Mouse (Mus musculus) liver, embryonic 11.5 days (tissue): ENCODE results near the gene Fermt3. TPM values are rescaled to one million over a fixed set of nuclear protein-coding genes. Genes with fewer than 3 reads are reported as not detected.
"Not testable (repeated sequence)": the region's sequence is repeated elsewhere in the genome, so short reads cannot be mapped to it uniquely, and the experiment has no call there.

Experiments used
- ATAC-seq: fragments of 200-750 bp; cut with Nextera tagmentation; replicated peaks from 2 replicates; pipeline ENCODE4 v1.8.0; 2017; ENCODE audit warnings: moderate number of reproducible peaks, mild to moderate bottlenecking, moderate TSS enrichment, moderate library complexity; ENCODE audit not compliant: low FRiP score
- DNase-seq: peaks from one replicate; pipeline ENCODE4 v3.0.0-alpha.2; 2017; ENCODE audit warnings: low spot score
- H3K27ac ChIP-seq: fragments of 300-500 bp; sonication (generic); 2 replicates; pipeline ENCODE4 v1.5.1; 2014; ENCODE audit warnings: mild to moderate bottlenecking, low read depth, low read length, control low read depth
- H3K27me3 ChIP-seq: fragments of 300-500 bp; sonication (generic); replicated peaks from 2 replicates; pipeline ENCODE4 v1.6.1; 2014; ENCODE audit warnings: low read length, mixed read lengths; ENCODE audit not compliant: control insufficient read depth, insufficient read depth
- H3K36me3 ChIP-seq: fragments of 300-500 bp; sonication (generic); 2 replicates; pipeline ENCODE4 v1.6.1; 2014; ENCODE audit warnings: mild to moderate bottlenecking, low read length, moderate library complexity, mixed read lengths; ENCODE audit not compliant: control insufficient read depth, insufficient read depth
- H3K4me1 ChIP-seq: fragments of 300-500 bp; sonication (generic); replicated peaks from 2 replicates; pipeline ENCODE4 v1.6.1; 2014; ENCODE audit warnings: low read length, mixed read lengths; ENCODE audit not compliant: control insufficient read depth, insufficient read depth
- H3K4me2 ChIP-seq: fragments of 300-500 bp; sonication (generic); 2 replicates; pipeline ENCODE4 v1.6.1; 2014; ENCODE audit warnings: mild to moderate bottlenecking, control low read depth, moderate library complexity
- H3K4me3 ChIP-seq: fragments of 300-500 bp; sonication (generic); 2 replicates; pipeline ENCODE4 v1.5.1; 2014; ENCODE audit warnings: low read depth, low read length, control low read depth
- H3K9ac ChIP-seq: fragments of 300-500 bp; sonication (generic); 2 replicates; pipeline ENCODE4 v1.6.1; 2014; ENCODE audit warnings: low read depth, low read length, control low read depth
- H3K9me3 ChIP-seq: fragments of 300-500 bp; sonication (generic); 2 replicates; pipeline ENCODE4 v1.6.1; 2016; ENCODE audit warnings: low read length, inconsistent platforms, mixed read lengths; ENCODE audit not compliant: control insufficient read depth
- WGBS: fragments of 180-500 bp; shearing (Covaris S2); extraction: QIAGEN DNeasy Blood & Tissue Kit; methylation state at CpG from one replicate; pipeline ENCODE4 v1.1.7; 2014; 5-methylcytosine and 5-hydroxymethylcytosine counted together
- polyA plus RNA-seq: library from polyadenylated mRNA; unstranded; fragments of >200 nt; fragmentation: Nextera tagmentation; extraction: Ambion mirVana; gene quantifications from 2 replicates; pipeline ENCODE4 v1.2.1, GENCODE M21; 2014

Gene Fermt3
- polyA plus RNA-seq, 1 experiment from 2014 or later, result 155 TPM

GRCm38 (mm10) chr19:7058541-7058940 is 39.3 kb upstream of the Fermt3 start:
- WGBS, result 65% methylated on average over 6 of the region's 6 CpGs

GRCm38 (mm10) chr19:7057722-7058207 is 38.5 kb upstream of the Fermt3 start:
- H3K36me3 ChIP-seq, result no peaks in the 10 kb centered on the region
- peak; percentile 80 for ATAC-seq
- H3K9ac ChIP-seq, result peak overlapping the region; percentile 79
- peak overlapping the region; percentile 100 for H3K4me2 ChIP-seq
- peaks cover 2% of the 10 kb centered on the region; the same call in 1 of the 2 replicates for H3K27me3 ChIP-seq
- no peak overlapping the region; the same call in 1 of the 2 replicates for H3K27ac ChIP-seq
- H3K4me1 ChIP-seq, result peaks cover 18% of the 10 kb centered on the region
- peak; percentile 82 for DNase-seq
- no peaks in the 10 kb centered on the region for H3K9me3 ChIP-seq
- 1% methylated on average over 15 of the region's 15 CpGs for WGBS
- H3K4me3 ChIP-seq, result peak overlapping the region; percentile 79

More at GRCm38 (mm10) chr19:7058541-7058940, 39.3 kb upstream of the Fermt3 start:
- Histone ChIP-seq H3K4me1 (peaks cover 18% of the 10 kb centered on the region), H3K4me2 (peak overlapping the region; percentile 100; the same call in 1 of the 2 replicates), H3K36me3 (no peaks in the 10 kb centered on the region), H3K27ac (no peak overlapping the region), H3K4me3 (no peak overlapping the region), H3K27me3 (peaks cover 3% of the 10 kb centered on the region; the same call in 1 of the 2 replicates), H3K9ac (no peak overlapping the region), H3K9me3 (no peaks in the 10 kb centered on the region)
- ATAC-seq (no peak), DNase-seq (no peak)

- Histone ChIP-seq H3K27ac (peak overlapping the region; percentile 10; the same call in 1 of the 2 replicates), H3K9me3 (no peaks in the 10 kb centered on the region), H3K27me3 (no peaks in the 10 kb centered on the region; the same call in 1 of the 2 replicates), H3K9ac (peak overlapping the region; percentile 79), H3K36me3 (no peaks in the 10 kb centered on the region), H3K4me2 (peak overlapping the region; percentile 100), H3K4me1 (peaks cover 18% of the 10 kb centered on the region), H3K4me3 (peak overlapping the region; percentile 79)
- 3% methylated on average over 16 of the region's 16 CpGs for WGBS
- DNase-seq (no peak), ATAC-seq (peak; percentile 27)
Observed at GRCm38 (mm10) chr19:7057126-7057721, 38.0 kb upstream of the Fermt3 start.

GRCm38 (mm10) chr19:7056248-7057087 is 37.2 kb upstream of the Fermt3 start, which contains the start of gene Macrod1:
Gene Macrod1, plus strand, starts transcription at chr19:7056810.
- Histone ChIP-seq H3K9me3 (no peaks in the 10 kb centered on the region), H3K9ac (peak within 1 kb of the TSS; percentile 79), H3K4me3 (peak within 1 kb of the TSS; percentile 79), H3K36me3 (no peaks in the 10 kb centered on the region), H3K27ac (peak within 1 kb of the TSS; percentile 10; the same call in 1 of the 2 replicates), H3K27me3 (no peaks in the 10 kb centered on the region; the same call in 1 of the 2 replicates), H3K4me1 (peaks cover 18% of the 10 kb centered on the region), H3K4me2 (peak within 1 kb of the TSS; percentile 100)
- ATAC-seq, result peak; percentile 74
- WGBS, result 1% methylated on average over 67 of the region's 72 CpGs
- DNase-seq, result peak; percentile 81

GRCm38 (mm10) chr19:7055173-7055572 is 35.9 kb upstream of the Fermt3 start:
- 39% methylated on average over 3 of the region's 3 CpGs for WGBS
- DNase-seq, result no peak
- ATAC-seq, result no peak

GRCm38 (mm10) chr19:7054772-7055171 is 35.5 kb upstream of the Fermt3 start:
- ATAC-seq (no peak), DNase-seq (no peak)
- no peak overlapping the region for H3K4me3 ChIP-seq

More at GRCm38 (mm10) chr19:7055173-7055572, 35.9 kb upstream of the Fermt3 start:
- Histone ChIP-seq H3K4me1 (peaks cover 18% of the 10 kb centered on the region), H3K4me2 (no peak overlapping the region), H3K27ac (no peak overlapping the region), H3K9me3 (no peaks in the 10 kb centered on the region), H3K9ac (no peak overlapping the region), H3K27me3 (no peaks in the 10 kb centered on the region; the same call in 1 of the 2 replicates), H3K36me3 (no peaks in the 10 kb centered on the region), H3K4me3 (no peak overlapping the region)

GRCm38 (mm10) chr19:7053382-7053781 is 34.1 kb upstream of the Fermt3 start:
- WGBS, result 83% methylated on average over 4 of the region's 4 CpGs

More at GRCm38 (mm10) chr19:7054772-7055171, 35.5 kb upstream of the Fermt3 start:
- 66% methylated on average over 10 of the region's 10 CpGs for WGBS
- Histone ChIP-seq H3K27me3 (no peaks in the 10 kb centered on the region; the same call in 1 of the 2 replicates), H3K36me3 (no peaks in the 10 kb centered on the region), H3K9me3 (no peaks in the 10 kb centered on the region), H3K9ac (no peak overlapping the region), H3K27ac (no peak overlapping the region), H3K4me1 (peaks cover 18% of the 10 kb centered on the region), H3K4me2 (no peak overlapping the region)

GRCm38 (mm10) chr19:7044706-7045105 is 25.4 kb upstream of the Fermt3 start:
- H3K4me3 ChIP-seq, result no peak overlapping the region
- no peaks in the 10 kb centered on the region for H3K36me3 ChIP-seq
- DNase-seq (no peak), ATAC-seq (no peak)
- no peaks in the 10 kb centered on the region for H3K27me3 ChIP-seq
- H3K9ac ChIP-seq, result no peak overlapping the region
- no peak overlapping the region for H3K27ac ChIP-seq
- no peaks in the 10 kb centered on the region for H3K9me3 ChIP-seq
- 44% methylated on average over 4 of the region's 4 CpGs for WGBS
- peaks cover 5% of the 10 kb centered on the region for H3K4me1 ChIP-seq
- H3K4me2 ChIP-seq, result no peak overlapping the region

More at GRCm38 (mm10) chr19:7053382-7053781, 34.1 kb upstream of the Fermt3 start:
- H3K9me3 ChIP-seq, H3K27ac ChIP-seq, H3K4me2 ChIP-seq, H3K4me3 ChIP-seq, H3K36me3 ChIP-seq, H3K27me3 ChIP-seq, H3K9ac ChIP-seq, DNase-seq, ATAC-seq: not testable (repeated sequence)
- peaks cover 18% of the 10 kb centered on the region for H3K4me1 ChIP-seq
